ENCODE assay signal across 18 mouse cellular contexts in the genomic region with DNA sequence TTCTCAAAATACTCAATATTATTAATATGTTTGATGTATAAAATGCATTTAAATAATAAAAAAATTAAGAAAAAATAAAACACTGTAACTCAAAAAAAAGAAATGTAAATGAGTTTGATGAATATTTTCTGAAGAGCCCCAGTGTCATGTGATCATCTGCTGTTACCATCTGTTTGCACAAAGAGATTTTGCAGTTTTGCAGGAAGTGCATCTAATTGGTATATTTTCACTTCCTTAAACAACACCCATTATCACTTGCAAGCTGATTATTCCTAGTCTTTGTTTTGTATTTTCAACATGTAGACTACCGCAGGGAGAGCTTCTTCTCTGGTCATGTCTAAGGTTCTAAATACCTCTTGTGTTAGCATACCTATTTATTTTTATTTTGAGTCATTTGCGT.
"Had no signal": no experiment of that assay in that cellular context is flagged by ENCODE, and none has a peak within 500 bp of the region (broad histone marks: within the 10 kb centered on the region; RNA-seq: fewer than 3 reads in every experiment).

No protein-coding gene starts in this region.

- H3K9ac ChIP-seq: limb, embryonic 13.5 days; liver, embryonic 15.5 days; midbrain, embryonic 12.5 days; stomach, embryonic 15.5 days had no signal

- H3K36me3 ChIP-seq: limb, embryonic 13.5 days; liver, embryonic 15.5 days; midbrain, embryonic 12.5 days; stomach, embryonic 15.5 days had no signal

- ATAC-seq: lung, postnatal 0 days; midbrain, embryonic 16.5 days had no signal

- H3K9me3 ChIP-seq: limb, embryonic 13.5 days; liver, embryonic 15.5 days; megakaryocyte, embryonic 14.5 days; midbrain, embryonic 12.5 days; stomach, embryonic 15.5 days had no signal

- H3K4me3 ChIP-seq: layer of hippocampus, adult 2 months; limb, embryonic 13.5 days; liver, embryonic 15.5 days; megakaryocyte, embryonic 14.5 days; midbrain, embryonic 12.5 days; stomach, embryonic 15.5 days had no signal

- H3K4me1 ChIP-seq: limb, embryonic 13.5 days; liver, embryonic 15.5 days; midbrain, embryonic 12.5 days; stomach, embryonic 15.5 days had no signal

- H3K4me2 ChIP-seq: limb, embryonic 13.5 days; liver, embryonic 11.5 days; liver, embryonic 15.5 days; midbrain, embryonic 12.5 days; stomach, embryonic 15.5 days had no signal

- H3K27ac ChIP-seq: kidney, postnatal 0 days; layer of hippocampus, adult 2 months; limb, embryonic 13.5 days; liver, embryonic 15.5 days; midbrain, embryonic 12.5 days; stomach, embryonic 15.5 days had no signal

- H3K27me3 ChIP-seq: limb, embryonic 13.5 days; liver, embryonic 15.5 days; midbrain, embryonic 12.5 days; stomach, embryonic 15.5 days had no signal

- DNase-seq: kidney, adult 8-10 months; kidney, postnatal 36 days; lung, adult 2 months; lung, postnatal 36 days; right cerebral cortex, adult 18-20 months; right cerebral cortex, postnatal 25 days; thymus, adult 2 months; thymus, postnatal 36 days had no signal
